Mouse (Mus musculus) thymus, adult 18-20 months (tissue): ENCODE measurements around the gene Toe1.
"Not testable (repeated sequence)": the region's sequence is repeated elsewhere in the genome, so short reads cannot be mapped to it uniquely, and the experiment has no call there.

Source experiments
- DNase-seq, 2 experiments: peaks; one replicate each; pipeline ENCODE4 v3.0.0; 2022; ENCODE audit warnings: mixed read lengths in 2 of 2

Toe1 gene

GRCm38 (mm10) chr4:116807197-116808129 lies at the start of gene Toe1, which contains the start of gene Mutyh:
TSS of gene Toe1 (minus strand) at chr4:116807640.
TSS of gene Mutyh (plus strand) at chr4:116807723.
- peak; percentile 88 to 94 for DNase-seq

- DNase-seq, result no peak
These were observed 49.8 kb upstream of the Toe1 start for GRCm38 (mm10) chr4:116857203-116857602.

GRCm38 (mm10) chr4:116854286-116854685 lies 46.8 kb upstream of the Toe1 start:
- no peak for DNase-seq

- DNase-seq, result no peak
These were observed 42.5 kb upstream of the Toe1 start for GRCm38 (mm10) chr4:116849901-116850300.

GRCm38 (mm10) chr4:116844324-116844723 lies 36.9 kb upstream of the Toe1 start:
- no peak for DNase-seq

GRCm38 (mm10) chr4:116840841-116841240 lies 33.4 kb upstream of the Toe1 start:
- no peak for DNase-seq

- not testable (repeated sequence) for DNase-seq
These were observed 32.7 kb upstream of the Toe1 start for GRCm38 (mm10) chr4:116840096-116840495.

GRCm38 (mm10) chr4:116838999-116839398 lies 31.6 kb upstream of the Toe1 start:
- DNase-seq, result no peak

GRCm38 (mm10) chr4:116830070-116830368 lies 22.6 kb upstream of the Toe1 start:
- no peak for DNase-seq

GRCm38 (mm10) chr4:116829364-116830069 lies 22.1 kb upstream of the Toe1 start:
- DNase-seq, result no peak

GRCm38 (mm10) chr4:116827819-116828218 lies 20.4 kb upstream of the Toe1 start:
- DNase-seq, result no peak

GRCm38 (mm10) chr4:116824541-116825004 lies 17.1 kb upstream of the Toe1 start:
- DNase-seq, result peak; percentile 61 to 69

GRCm38 (mm10) chr4:116821694-116822016 lies 14.2 kb upstream of the Toe1 start, which contains the start of gene Hpdl:
TSS of gene Hpdl (minus strand) at chr4:116821707.
- DNase-seq, result no peak

GRCm38 (mm10) chr4:116820902-116821693 lies 13.7 kb upstream of the Toe1 start:
- peak in 1 of 2 experiments; percentile 36 for DNase-seq

- DNase-seq, result no peak
These were observed 12.8 kb upstream of the Toe1 start for GRCm38 (mm10) chr4:116819968-116820901.

GRCm38 (mm10) chr4:116817486-116817885 lies 10.0 kb upstream of the Toe1 start:
- DNase-seq, result no peak

GRCm38 (mm10) chr4:116815276-116815675 lies 7.8 kb upstream of the Toe1 start:
- DNase-seq, result no peak

GRCm38 (mm10) chr4:116811012-116811411 lies 3.6 kb upstream of the Toe1 start:
- no peak for DNase-seq

GRCm38 (mm10) chr4:116799901-116800300 lies 7.5 kb downstream of the Toe1 start:
- no peak for DNase-seq

GRCm38 (mm10) chr4:116796442-116797110 lies 10.9 kb downstream of the Toe1 start:
- no peak for DNase-seq

- DNase-seq, result no peak
These were observed 13.2 kb downstream of the Toe1 start for GRCm38 (mm10) chr4:116794273-116794672.
